Mouse (Mus musculus) right cerebral cortex, postnatal 25 days (tissue): ENCODE measurements around the gene Ghrl.
"Not testable (repeated sequence)": the region's sequence is repeated elsewhere in the genome, so short reads cannot be mapped to it uniquely, and the experiment has no call there.

ENCODE experiments used
- DNase-seq: peaks from one replicate; pipeline ENCODE4 v3.0.0; 2022

Gene Ghrl

GRCm38 (mm10) chr6:113695766-113696355 is 23.8 kb downstream of the Ghrl start:
- DNase-seq = no peak

- DNase-seq = no peak
These were observed 24.5 kb downstream of the Ghrl start for GRCm38 (mm10) chr6:113695203-113695602.

DNA sequence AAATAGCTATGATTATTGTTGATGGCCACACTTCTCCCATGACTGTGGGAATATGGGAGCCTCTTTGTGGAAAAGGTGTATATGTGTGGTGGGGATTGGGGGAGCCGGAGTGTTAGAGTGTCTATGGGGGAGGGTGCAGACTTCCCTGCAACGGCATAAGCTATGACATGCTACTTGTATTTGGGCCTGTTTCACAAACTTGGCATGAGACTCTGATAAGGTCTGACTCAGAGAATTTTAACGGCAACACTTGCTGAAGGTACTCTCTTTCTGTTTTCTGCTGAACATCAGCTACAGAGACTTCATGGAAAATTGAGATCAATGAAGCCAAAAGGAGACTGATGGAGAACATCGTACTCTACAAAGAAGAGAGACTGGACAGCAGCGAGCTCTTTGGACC is 26.3 kb downstream of the Ghrl start:
- DNase-seq = no peak

GRCm38 (mm10) chr6:113692661-113693133 is 27.0 kb downstream of the Ghrl start:
- DNase-seq = no peak

- no peak for DNase-seq
These were observed 28.6 kb downstream of the Ghrl start for GRCm38 (mm10) chr6:113691084-113691462.

- DNase-seq = no peak
These were observed 29.1 kb downstream of the Ghrl start for GRCm38 (mm10) chr6:113690400-113691083.

DNA sequence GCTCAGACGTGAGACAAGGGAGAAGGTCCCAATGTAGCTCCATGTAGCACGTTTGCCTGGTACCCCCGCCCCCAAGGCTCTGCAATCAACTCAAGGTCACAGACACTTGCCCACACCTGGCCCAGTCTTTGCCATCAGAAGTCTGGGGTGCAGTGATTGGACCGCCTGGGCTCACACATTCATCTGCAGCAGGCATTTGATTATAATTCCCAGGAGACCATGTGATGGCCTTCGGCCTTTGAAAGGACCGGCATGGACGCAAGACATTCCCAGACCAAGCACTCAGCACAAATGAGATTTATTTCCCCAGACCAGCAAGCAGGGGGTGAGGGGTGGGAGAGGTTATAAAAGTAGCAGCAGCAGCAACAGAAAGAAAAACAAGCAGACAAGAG is 29.7 kb downstream of the Ghrl start:
- no peak for DNase-seq

- DNase-seq = no peak
These were observed 33.0 kb downstream of the Ghrl start for GRCm38 (mm10) chr6:113686551-113687125.

DNA sequence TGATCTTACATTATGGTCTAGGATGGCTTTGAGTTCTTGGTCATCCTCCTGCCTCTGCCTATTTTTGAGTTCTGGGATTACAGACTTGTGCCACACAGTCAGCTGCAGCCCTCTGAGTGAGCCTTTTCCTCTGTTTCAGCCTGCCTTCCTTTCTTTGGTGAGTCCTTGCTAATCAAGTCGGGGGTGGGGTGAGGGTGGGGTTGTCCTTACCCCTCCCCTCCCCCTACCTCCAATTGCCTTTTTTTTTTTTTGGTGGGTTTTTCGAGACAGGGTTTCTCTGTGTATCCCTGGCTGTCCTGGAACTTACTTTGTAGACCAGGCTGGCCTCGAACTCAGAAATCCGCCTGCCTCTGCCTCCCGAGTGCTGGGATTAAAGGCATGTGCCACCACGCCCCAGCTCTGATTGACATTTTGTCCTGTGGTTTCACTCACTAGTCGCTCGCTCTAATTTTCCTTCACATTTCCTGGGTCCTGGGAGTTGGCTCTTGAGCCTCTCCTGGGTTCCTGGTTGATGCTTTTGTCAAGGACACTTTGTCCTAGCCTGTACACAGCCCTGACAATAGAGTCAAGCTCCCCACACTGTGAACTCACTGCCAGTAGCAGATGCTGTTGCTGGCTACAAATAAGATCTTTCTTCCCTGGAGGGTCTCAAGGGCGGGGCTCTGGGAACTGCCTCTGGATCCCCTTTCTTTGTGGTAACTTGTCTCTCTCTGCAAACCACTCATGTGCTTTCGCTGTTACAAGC is 36.4 kb downstream of the Ghrl start:
- no peak for DNase-seq

DNA sequence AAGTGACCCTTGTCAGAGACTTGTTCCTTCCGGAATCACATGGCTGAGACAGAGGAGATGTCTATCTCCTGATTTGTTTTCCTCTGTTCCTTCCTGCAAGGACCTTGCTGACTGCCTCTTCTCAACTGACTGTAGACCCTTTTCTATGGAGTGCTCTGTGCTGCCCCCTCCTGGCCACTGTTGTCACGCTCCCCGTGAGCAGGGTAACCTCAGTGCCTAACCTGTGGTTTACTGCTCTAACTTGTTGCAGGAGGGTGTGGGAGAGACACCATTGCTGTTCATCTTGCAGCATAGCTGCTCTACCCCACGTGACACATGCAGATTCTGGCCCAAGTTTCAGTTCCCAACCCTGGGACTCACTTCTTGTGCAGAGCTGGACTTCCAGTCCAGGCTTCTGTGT is 38.4 kb downstream of the Ghrl start:
- peak; percentile 47 for DNase-seq

GRCm38 (mm10) chr6:113679993-113680566 is 39.6 kb downstream of the Ghrl start:
- DNase-seq = no peak

- DNase-seq = no peak
These were observed 41.3 kb downstream of the Ghrl start for GRCm38 (mm10) chr6:113678246-113679012.

- no peak for DNase-seq
These were observed 42.5 kb downstream of the Ghrl start for GRCm38 (mm10) chr6:113677070-113677734.

DNA sequence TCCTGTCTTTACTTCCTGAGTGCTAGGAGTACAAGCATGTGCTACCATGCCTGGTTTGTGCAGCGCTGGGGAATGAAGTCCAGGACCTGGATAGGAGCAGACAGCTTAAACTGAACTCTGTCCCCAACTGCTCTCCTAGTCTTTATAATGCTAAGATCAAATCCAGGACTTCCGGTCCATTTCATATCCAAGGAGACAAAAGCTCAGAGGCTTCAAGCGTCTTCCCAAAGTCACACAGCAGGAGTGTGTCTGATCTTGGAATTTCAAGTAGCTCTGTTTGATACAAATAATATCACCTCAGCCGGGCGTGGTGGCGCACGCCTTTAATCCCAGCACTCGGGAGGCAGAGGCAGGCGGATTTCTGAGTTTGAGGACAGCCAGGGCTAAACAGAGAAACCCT is 43.7 kb downstream of the Ghrl start:
- DNase-seq = no peak

DNA sequence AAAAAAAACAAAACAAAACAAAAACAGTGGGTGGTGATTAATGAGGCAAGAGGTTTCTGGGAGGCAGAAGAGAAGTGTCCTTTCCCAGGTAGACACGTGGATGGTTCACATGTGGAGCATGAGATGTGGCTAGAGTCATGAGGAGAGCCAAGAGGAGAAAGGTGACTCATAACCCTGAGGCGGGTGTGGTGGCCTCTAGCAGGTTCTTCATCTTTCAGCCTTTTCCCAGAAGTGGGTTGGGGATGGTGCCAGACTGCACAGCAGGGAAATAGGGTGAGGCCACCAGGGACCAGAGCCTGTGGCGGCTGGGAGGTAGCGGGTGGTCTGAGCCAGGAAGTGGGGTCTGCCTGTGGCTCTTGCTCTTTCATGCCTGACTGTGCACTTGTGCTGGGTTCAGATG is 44.4 kb downstream of the Ghrl start:
- DNase-seq = no peak

GRCm38 (mm10) chr6:113672989-113673388 is 46.7 kb downstream of the Ghrl start:
- DNase-seq = no peak

- not testable (repeated sequence) for DNase-seq
These were observed 47.7 kb downstream of the Ghrl start for GRCm38 (mm10) chr6:113672029-113672428.

GRCm38 (mm10) chr6:113669821-113670220 is 49.9 kb downstream of the Ghrl start:
- no peak for DNase-seq

DNA sequence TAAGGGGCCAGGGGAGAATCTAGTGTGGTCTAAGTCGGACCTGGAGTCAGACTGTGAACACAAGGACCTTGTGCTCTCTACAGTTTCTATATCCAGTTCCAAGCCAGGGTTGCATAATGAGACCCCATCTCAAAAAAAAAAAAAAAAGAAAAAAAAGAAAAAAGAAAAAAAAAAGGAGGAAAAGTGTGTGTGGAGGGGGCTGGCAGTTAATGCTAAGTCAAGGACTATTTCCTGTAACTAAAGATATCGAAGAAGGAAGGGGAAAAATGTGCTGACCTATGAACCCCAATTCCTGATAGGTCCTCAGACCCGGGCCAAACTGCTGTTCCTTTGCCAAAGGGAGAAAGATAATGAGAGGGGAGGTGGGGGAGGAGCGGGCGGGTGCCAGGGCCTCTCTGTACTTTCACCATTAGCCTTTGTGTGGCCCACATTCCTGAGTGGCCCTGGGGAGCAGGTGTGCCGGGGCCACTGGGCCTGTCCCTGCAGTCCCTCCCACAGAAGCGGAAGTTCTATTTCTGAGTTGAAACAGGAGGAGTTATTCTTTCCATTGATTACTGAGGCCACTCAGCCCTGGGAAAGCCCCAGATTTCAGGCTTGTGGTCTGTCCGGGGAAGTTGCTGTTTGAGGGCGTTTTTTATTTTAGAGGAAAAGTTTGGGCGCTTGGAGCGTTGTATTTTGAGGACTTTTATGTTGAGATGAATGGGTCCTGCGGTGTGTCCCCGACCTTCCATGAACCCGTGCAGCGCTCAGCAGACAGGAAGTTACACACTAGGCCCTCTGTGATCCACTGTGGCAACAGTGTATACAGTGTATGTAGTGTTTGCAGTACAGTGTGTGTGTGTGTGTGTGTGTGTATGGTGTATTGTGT is 51.2 kb downstream of the Ghrl start:
- DNase-seq = no peak

GRCm38 (mm10) chr6:113667611-113668122 is 52.0 kb downstream of the Ghrl start:
- no peak for DNase-seq
